Mouse (Mus musculus): Measurements from ENCODE around the gene Pappa. TPM values are rescaled to one million over a fixed set of nuclear protein-coding genes. Genes with fewer than 3 reads are reported as not detected.
A peak's percentile ranks its signal among the peaks of the same experiment; 100 is the strongest.

Pappa gene
- polyA plus RNA-seq, 2 experiments = 1.7 TPM

DNA sequence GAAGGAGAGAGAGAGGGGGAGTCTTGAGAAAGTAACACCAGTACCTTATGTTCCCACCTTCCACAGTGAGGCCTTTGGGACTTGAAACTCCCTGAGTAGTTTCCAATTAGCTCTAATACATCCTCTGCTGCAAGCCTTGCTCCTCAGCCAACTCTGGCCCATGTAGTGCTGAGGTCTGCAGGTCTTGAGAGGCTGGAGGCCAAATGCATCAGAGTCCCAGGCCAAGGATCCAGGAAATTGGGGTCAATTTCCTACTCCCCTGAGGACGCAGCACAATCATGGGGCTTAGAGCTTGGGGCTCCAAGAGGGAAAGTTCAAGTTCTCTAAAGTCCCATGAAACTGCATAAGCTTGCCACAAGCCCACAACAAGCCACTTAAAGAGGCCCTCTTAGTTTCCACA lies 198.0 kb downstream of the Pappa start:
- ATAC-seq (ENCODE audit: low FRiP score, low read depth) (no peak), DNase-seq (ENCODE audit: low spot score) (no peak)
- 53% methylated on average over 1 of the region's 1 CpGs for WGBS
- no peak overlapping the region for H3K4me2 ChIP-seq (replicated peaks; ENCODE audit: low read depth, low read length, severe bottlenecking)
- H3K4me3 ChIP-seq (replicated peaks; ENCODE audit: low read length) = no peak overlapping the region
- H3K27ac ChIP-seq (replicated peaks; ENCODE audit: low read depth, low read length) = no peak overlapping the region
- H3K9ac ChIP-seq (ENCODE audit: low read depth, low read length, severe bottlenecking) = no peak overlapping the region
- TF ChIP-seq POLR2A (IDR thresholded peaks at IDR 0.05; ENCODE audit: borderline replicate concordance, extremely low read depth, insufficient read depth, insufficient read length) = no peak
- no peaks in the 10 kb centered on the region for H3K27me3 ChIP-seq (ENCODE audit: control insufficient read depth, insufficient read depth, low read length)
- no peaks in the 10 kb centered on the region for H3K9me3 ChIP-seq (ENCODE audit: control insufficient read depth, low read length)
- H3K4me1 ChIP-seq (ENCODE audit: control insufficient read depth, insufficient read depth, low read length) = peaks cover 5% of the 10 kb centered on the region; the same call in 1 of the 2 replicates
- H3K36me3 ChIP-seq (ENCODE audit: control insufficient read depth, insufficient read depth, low read length) = no peaks in the 10 kb centered on the region

GRCm38 (mm10) chr4:65325816-65326215 lies 201.8 kb downstream of the Pappa start:
- WGBS = 93% methylated on average over 2 of the region's 2 CpGs
- Histone ChIP-seq H3K9me3 (ENCODE audit: control insufficient read depth, low read length) (no peaks in the 10 kb centered on the region), H3K36me3 (ENCODE audit: control insufficient read depth, insufficient read depth, low read length) (no peaks in the 10 kb centered on the region), H3K9ac (ENCODE audit: low read depth, low read length, severe bottlenecking) (no peak overlapping the region), H3K27me3 (ENCODE audit: control insufficient read depth, insufficient read depth, low read length) (no peaks in the 10 kb centered on the region), H3K27ac (replicated peaks; ENCODE audit: low read depth, low read length) (no peak overlapping the region), H3K4me3 (replicated peaks; ENCODE audit: low read length) (no peak overlapping the region), H3K4me1 (ENCODE audit: control insufficient read depth, insufficient read depth, low read length) (peaks cover 9% of the 10 kb centered on the region; the same call in 1 of the 2 replicates), H3K4me2 (replicated peaks; ENCODE audit: low read depth, low read length, severe bottlenecking) (no peak overlapping the region)
- ATAC-seq (ENCODE audit: low FRiP score, low read depth) = no peak
- DNase-seq (ENCODE audit: low spot score) = no peak
- TF ChIP-seq POLR2A (IDR thresholded peaks at IDR 0.05; ENCODE audit: borderline replicate concordance, extremely low read depth, insufficient read depth, insufficient read length) = no peak

DNA sequence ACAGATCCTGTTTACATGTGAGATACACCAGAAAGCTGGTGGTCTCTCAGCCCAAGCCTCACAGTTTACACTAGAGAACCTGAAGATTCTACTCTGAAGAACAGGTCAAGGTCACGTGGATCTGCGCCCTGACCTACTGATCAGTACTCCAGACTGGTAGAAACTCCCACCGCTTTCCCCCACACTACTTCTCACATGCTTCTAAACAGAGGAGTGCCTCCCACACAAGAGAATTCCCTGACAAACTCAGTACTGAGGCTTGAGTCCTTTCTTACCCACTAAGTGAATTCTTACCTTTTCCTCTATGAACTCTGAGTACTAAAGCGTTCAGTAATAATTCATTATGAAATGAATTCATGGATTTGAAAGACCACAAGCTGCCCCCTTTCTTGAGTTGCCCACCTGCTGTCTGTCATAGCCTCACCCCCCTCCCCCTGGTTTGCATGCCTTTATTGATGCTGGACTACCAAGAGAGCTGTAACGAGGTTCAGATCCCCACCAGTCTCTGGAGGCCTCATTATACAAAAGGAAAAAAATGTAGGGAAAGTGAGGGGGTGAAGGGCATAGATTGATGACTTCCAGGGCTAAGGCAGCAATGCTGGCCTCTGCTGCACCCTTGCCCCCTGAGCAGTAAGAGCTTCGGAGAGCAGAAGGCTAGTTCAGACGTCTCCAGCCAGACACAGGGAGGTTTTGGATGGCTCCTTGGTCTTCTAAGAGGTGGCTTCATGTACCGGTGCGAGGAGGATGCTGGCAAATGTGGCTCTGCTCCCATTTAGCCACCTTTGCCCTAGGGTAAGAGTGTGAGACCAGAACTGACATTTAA lies 204.7 kb downstream of the Pappa start:
- ATAC-seq (ENCODE audit: low FRiP score, low read depth) (no peak; the same call in 1 of the 2 replicates), DNase-seq (ENCODE audit: low spot score) (no peak)
- H3K4me3 ChIP-seq (replicated peaks; ENCODE audit: low read length) = no peak overlapping the region
- 0 out of 2 replicates have a peak, but pooled peaks cover 4% of the 10 kb centered on the region for H3K4me1 ChIP-seq (ENCODE audit: control insufficient read depth, insufficient read depth, low read length)
- H3K36me3 ChIP-seq (ENCODE audit: control insufficient read depth, insufficient read depth, low read length) = no peaks in the 10 kb centered on the region
- no peaks in the 10 kb centered on the region for H3K27me3 ChIP-seq (ENCODE audit: control insufficient read depth, insufficient read depth, low read length)
- no peak overlapping the region for H3K9ac ChIP-seq (ENCODE audit: low read depth, low read length, severe bottlenecking)
- no peak overlapping the region for H3K27ac ChIP-seq (replicated peaks; ENCODE audit: low read depth, low read length)
- TF ChIP-seq POLR2A (IDR thresholded peaks at IDR 0.05; ENCODE audit: borderline replicate concordance, extremely low read depth, insufficient read depth, insufficient read length) = no peak
- H3K4me2 ChIP-seq (replicated peaks; ENCODE audit: low read depth, low read length, severe bottlenecking) = no peak overlapping the region
- no peaks in the 10 kb centered on the region for H3K9me3 ChIP-seq (ENCODE audit: control insufficient read depth, low read length)
- 51% methylated on average over 9 of the region's 9 CpGs for WGBS

GRCm38 (mm10) chr4:65333718-65334117 lies 209.7 kb downstream of the Pappa start:
- no peak overlapping the region for H3K4me2 ChIP-seq (replicated peaks; ENCODE audit: low read depth, low read length, severe bottlenecking)
- H3K9me3 ChIP-seq (ENCODE audit: control insufficient read depth, low read length) = no peaks in the 10 kb centered on the region
- no peak overlapping the region for H3K27ac ChIP-seq (replicated peaks; ENCODE audit: low read depth, low read length)
- WGBS = 22% methylated on average over 1 of the region's 1 CpGs
- H3K4me3 ChIP-seq (replicated peaks; ENCODE audit: low read length) = no peak overlapping the region
- TF ChIP-seq POLR2A (IDR thresholded peaks at IDR 0.05; ENCODE audit: borderline replicate concordance, extremely low read depth, insufficient read depth, insufficient read length) = no peak
- ATAC-seq (ENCODE audit: low FRiP score, low read depth) = no peak
- 0 out of 2 replicates have a peak, but pooled peaks cover 3% of the 10 kb centered on the region for H3K4me1 ChIP-seq (ENCODE audit: control insufficient read depth, insufficient read depth, low read length)
- H3K36me3 ChIP-seq (ENCODE audit: control insufficient read depth, insufficient read depth, low read length) = no peaks in the 10 kb centered on the region
- H3K9ac ChIP-seq (ENCODE audit: low read depth, low read length, severe bottlenecking) = no peak overlapping the region
- peak; percentile 14 for DNase-seq (ENCODE audit: low spot score)
- no peaks in the 10 kb centered on the region for H3K27me3 ChIP-seq (ENCODE audit: control insufficient read depth, insufficient read depth, low read length)

- no peaks in the 10 kb centered on the region for H3K4me1 ChIP-seq (ENCODE audit: control insufficient read depth, insufficient read depth, low read length)
- H3K27ac ChIP-seq (replicated peaks; ENCODE audit: low read depth, low read length) = no peak overlapping the region
- no peaks in the 10 kb centered on the region for H3K27me3 ChIP-seq (ENCODE audit: control insufficient read depth, insufficient read depth, low read length)
- ATAC-seq (ENCODE audit: low FRiP score, low read depth) (no peak), DNase-seq (ENCODE audit: low spot score) (no peak)
- no peaks in the 10 kb centered on the region for H3K9me3 ChIP-seq (ENCODE audit: control insufficient read depth, low read length)
- H3K36me3 ChIP-seq (ENCODE audit: control insufficient read depth, insufficient read depth, low read length) = no peaks in the 10 kb centered on the region
- no peak overlapping the region for H3K4me3 ChIP-seq (replicated peaks; ENCODE audit: low read length)
- WGBS = 82% methylated on average over 3 of the region's 3 CpGs
- H3K4me2 ChIP-seq (replicated peaks; ENCODE audit: low read depth, low read length, severe bottlenecking) = no peak overlapping the region
- no peak overlapping the region for H3K9ac ChIP-seq (ENCODE audit: low read depth, low read length, severe bottlenecking)
- no peak for TF ChIP-seq POLR2A (IDR thresholded peaks at IDR 0.05; ENCODE audit: borderline replicate concordance, extremely low read depth, insufficient read depth, insufficient read length)
These were observed 217.8 kb downstream of the Pappa start for GRCm38 (mm10) chr4:65341766-65342165.

Measured in limb, embryonic 14.5 days (tissue).